Mouse (Mus musculus): ENCODE results near the gene Gstm3. TPM values are rescaled to one million over a fixed set of nuclear protein-coding genes. Genes with fewer than 3 reads are reported as not detected.

The Gstm3 gene
- polyA plus RNA-seq, 1 experiment from 2014 or later = not detected

DNA sequence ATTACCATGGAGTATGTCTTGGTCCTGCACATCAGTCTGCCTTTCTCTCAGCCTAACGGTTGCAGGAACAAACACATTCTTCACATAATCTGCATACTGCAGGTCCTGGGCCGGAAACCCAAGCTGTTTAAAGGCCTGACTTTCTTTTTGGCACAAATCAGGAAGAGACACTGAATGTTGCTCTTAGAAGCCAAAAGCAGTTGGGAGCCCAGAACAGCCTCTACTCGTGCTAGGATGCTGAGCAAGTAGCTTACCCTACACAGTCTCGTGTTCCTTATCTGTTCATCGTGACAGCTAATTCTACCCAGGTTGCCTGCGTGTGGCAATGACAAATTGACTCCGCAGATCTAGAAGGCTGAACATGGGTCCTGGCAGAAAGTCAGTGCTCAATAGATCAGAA lies 28.6 kb downstream of the Gstm3 start:
- H3K27me3 ChIP-seq = no peaks in the 10 kb centered on the region
- no peak overlapping the region for H3K4me2 ChIP-seq
- ATAC-seq (ENCODE audit: low FRiP score) = no peak
- peaks cover 32% of the 10 kb centered on the region for H3K4me1 ChIP-seq (replicated peaks)
- no peak overlapping the region for H3K9ac ChIP-seq
- no peaks in the 10 kb centered on the region for H3K36me3 ChIP-seq
- no peak overlapping the region for H3K27ac ChIP-seq
- H3K9me3 ChIP-seq = no peaks in the 10 kb centered on the region
- 73% methylated on average over 7 of the region's 7 CpGs for WGBS
- H3K4me3 ChIP-seq = no peak overlapping the region

DNA sequence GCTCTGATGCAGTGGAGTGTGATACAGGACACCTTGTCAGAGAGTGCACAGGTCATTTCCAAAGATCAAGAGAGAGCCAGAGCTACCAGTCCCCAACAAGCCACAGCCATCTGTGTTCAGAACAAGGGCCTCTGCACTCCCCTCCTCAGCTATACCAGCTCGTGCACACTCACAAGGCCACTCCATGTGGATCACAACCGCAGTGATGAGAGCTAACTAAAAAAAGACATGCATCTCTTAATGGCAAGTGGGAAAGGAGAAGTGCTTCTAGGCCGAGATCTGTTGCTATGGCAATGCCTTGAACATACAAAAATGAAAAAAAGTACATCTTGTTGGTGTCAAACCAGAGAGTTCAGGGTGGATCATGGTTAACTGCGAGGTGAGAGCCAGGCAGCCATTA lies 29.3 kb downstream of the Gstm3 start:
- no peak overlapping the region for H3K4me3 ChIP-seq
- ATAC-seq (ENCODE audit: low FRiP score) = no peak
- H3K9me3 ChIP-seq = no peaks in the 10 kb centered on the region
- no peak overlapping the region for H3K27ac ChIP-seq
- H3K4me1 ChIP-seq (replicated peaks) = peaks cover 32% of the 10 kb centered on the region
- no peaks in the 10 kb centered on the region for H3K36me3 ChIP-seq
- 62% methylated on average over 4 of the region's 4 CpGs for WGBS
- no peak overlapping the region for H3K4me2 ChIP-seq
- no peak overlapping the region for H3K9ac ChIP-seq
- H3K27me3 ChIP-seq = no peaks in the 10 kb centered on the region

DNA sequence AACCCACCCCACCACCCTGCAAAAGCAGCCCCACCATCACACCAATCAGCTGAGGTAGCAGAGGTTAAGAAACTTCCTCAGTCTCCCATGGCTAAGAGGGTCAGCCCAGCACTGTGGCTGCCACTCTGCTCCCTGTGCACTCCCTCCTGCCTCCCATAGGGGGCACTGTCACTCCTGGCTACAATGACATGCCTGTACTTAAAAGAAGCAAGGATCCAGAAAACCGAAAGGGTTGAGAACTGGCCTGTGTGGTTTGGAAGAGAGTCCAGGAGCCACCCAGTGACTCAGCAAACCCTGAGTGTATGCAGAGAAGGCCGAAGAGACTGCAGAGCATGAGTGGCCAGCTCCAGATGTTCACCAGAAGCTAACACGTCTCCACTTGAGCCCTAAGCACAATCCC lies 29.7 kb downstream of the Gstm3 start:
- no peaks in the 10 kb centered on the region for H3K27me3 ChIP-seq
- H3K4me1 ChIP-seq (replicated peaks) = peaks cover 32% of the 10 kb centered on the region
- WGBS = 53% methylated on average over 3 of the region's 3 CpGs
- H3K36me3 ChIP-seq = no peaks in the 10 kb centered on the region
- H3K9me3 ChIP-seq = no peaks in the 10 kb centered on the region
- no peak overlapping the region for H3K4me2 ChIP-seq
- H3K4me3 ChIP-seq = no peak overlapping the region
- no peak overlapping the region for H3K9ac ChIP-seq
- no peak overlapping the region for H3K27ac ChIP-seq
- no peak for ATAC-seq (ENCODE audit: low FRiP score)

DNA sequence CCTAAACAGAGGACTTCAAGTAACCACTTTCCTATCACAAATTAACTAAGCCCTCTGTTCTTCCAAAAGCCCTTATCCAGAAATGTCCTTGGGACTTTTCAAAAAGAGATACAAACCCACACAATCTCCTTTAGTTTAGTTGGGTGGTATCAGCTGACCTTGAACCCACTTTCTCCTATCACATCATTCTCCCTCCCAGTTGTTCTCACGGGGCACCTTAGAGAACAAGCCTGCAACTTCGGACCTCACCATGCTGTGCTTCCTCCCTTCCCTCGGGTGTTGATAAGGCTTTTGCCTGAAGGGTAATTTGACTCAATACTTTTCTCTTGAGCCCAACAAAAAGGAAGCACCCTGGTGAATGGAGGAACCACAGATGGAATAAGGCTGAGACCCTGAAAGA lies 33.2 kb downstream of the Gstm3 start:
- no peaks in the 10 kb centered on the region for H3K36me3 ChIP-seq
- H3K9me3 ChIP-seq = no peaks in the 10 kb centered on the region

DNA sequence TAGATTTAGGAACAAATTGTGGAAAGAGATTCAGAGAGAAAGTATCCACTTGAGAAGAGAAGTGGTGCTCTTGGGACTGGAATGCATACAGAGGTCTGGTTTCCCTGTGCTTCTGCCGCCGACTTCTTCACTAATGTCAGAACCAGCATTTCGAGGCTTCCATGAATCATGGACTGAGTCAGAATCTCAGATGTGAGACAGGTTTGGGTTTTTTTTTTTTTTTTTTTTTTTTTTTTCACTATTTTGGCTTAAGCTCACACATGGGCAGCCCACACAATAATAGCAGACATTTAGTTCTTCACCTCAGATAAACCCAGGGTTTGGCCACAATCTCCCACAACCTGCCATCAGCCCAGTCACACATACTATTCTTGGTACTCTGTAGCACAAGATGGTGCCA lies 33.8 kb downstream of the Gstm3 start:
- 95% methylated on average over 3 of the region's 3 CpGs for WGBS

More for the DNA sequence above, 33.2 kb downstream of the Gstm3 start:
- Histone ChIP-seq H3K27ac (no peak overlapping the region), H3K27me3 (0 out of 2 replicates have a peak, but pooled peaks cover 4% of the 10 kb centered on the region), H3K4me3 (no peak overlapping the region), H3K4me2 (no peak overlapping the region), H3K9ac (no peak overlapping the region), H3K4me1 (replicated peaks) (peaks cover 27% of the 10 kb centered on the region)
- WGBS = 64% methylated on average over 3 of the region's 3 CpGs
- ATAC-seq (ENCODE audit: low FRiP score) = no peak

GRCm38 (mm10) chr3:107932128-107932527 lies 37.0 kb downstream of the Gstm3 start:
- 0 out of 2 replicates have a peak, but pooled peaks cover 4% of the 10 kb centered on the region for H3K27me3 ChIP-seq
- H3K4me2 ChIP-seq = no peak overlapping the region
- H3K4me1 ChIP-seq (replicated peaks) = peaks cover 43% of the 10 kb centered on the region
- no peak overlapping the region for H3K9ac ChIP-seq
- 0 out of 2 replicates have a peak, but pooled peaks have one; percentile 12 for ATAC-seq (ENCODE audit: low FRiP score)
- 63% methylated on average over 6 of the region's 6 CpGs for WGBS
- peak overlapping the region; percentile 46; the same call in 1 of the 2 replicates for H3K27ac ChIP-seq
- H3K9me3 ChIP-seq = no peaks in the 10 kb centered on the region
- H3K36me3 ChIP-seq = no peaks in the 10 kb centered on the region
- H3K4me3 ChIP-seq = no peak overlapping the region

More for the DNA sequence above, 33.8 kb downstream of the Gstm3 start:
- Histone ChIP-seq H3K4me1 (replicated peaks) (peaks cover 28% of the 10 kb centered on the region), H3K4me3 (no peak overlapping the region), H3K4me2 (no peak overlapping the region), H3K27me3 (0 out of 2 replicates have a peak, but pooled peaks cover 4% of the 10 kb centered on the region), H3K36me3 (no peaks in the 10 kb centered on the region), H3K27ac (no peak overlapping the region), H3K9ac (no peak overlapping the region), H3K9me3 (no peaks in the 10 kb centered on the region)
- no peak for ATAC-seq (ENCODE audit: low FRiP score)

- Histone ChIP-seq H3K36me3 (no peaks in the 10 kb centered on the region), H3K27me3 (0 out of 2 replicates have a peak, but pooled peaks cover 4% of the 10 kb centered on the region), H3K9me3 (no peaks in the 10 kb centered on the region), H3K4me3 (peak within 1 kb of the TSS; percentile 31), H3K4me2 (peak within 1 kb of the TSS; percentile 50), H3K9ac (peak within 1 kb of the TSS; percentile 55), H3K27ac (peak within 1 kb of the TSS; percentile 88), H3K4me1 (replicated peaks) (peaks cover 43% of the 10 kb centered on the region)
- 2% methylated on average over 10 of the region's 10 CpGs for WGBS
- peak; percentile 96 for ATAC-seq (ENCODE audit: low FRiP score)
These were observed 37.4 kb downstream of the Gstm3 start, which contains the start of gene Gstm7 for GRCm38 (mm10) chr3:107931670-107932069. Gene Gstm7, minus strand, starts transcription at chr3:107931817.

DNA sequence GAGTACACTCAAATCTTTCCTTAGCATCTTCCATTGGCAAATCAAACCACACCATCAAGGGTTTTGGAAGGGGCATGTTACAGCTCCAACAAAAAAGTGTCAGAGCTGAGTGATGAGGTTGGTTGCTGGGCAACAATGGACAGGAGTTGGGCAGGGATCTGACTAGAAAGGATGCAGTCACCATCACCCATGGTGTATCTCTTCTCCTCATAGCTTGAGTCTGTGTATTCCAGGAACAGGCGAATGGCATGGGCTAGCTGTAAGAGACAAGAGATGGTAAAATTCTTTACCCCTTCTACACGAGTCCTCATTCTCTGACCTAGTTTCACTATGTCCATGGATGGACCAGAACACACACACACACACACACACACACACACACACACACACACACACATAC lies 37.9 kb downstream of the Gstm3 start:
- Histone ChIP-seq H3K27me3 (0 out of 2 replicates have a peak, but pooled peaks cover 4% of the 10 kb centered on the region), H3K4me1 (replicated peaks) (peaks cover 43% of the 10 kb centered on the region), H3K9me3 (no peaks in the 10 kb centered on the region), H3K4me2 (peak overlapping the region; percentile 50), H3K36me3 (no peaks in the 10 kb centered on the region), H3K4me3 (peak overlapping the region; percentile 31), H3K27ac (peak overlapping the region; percentile 88), H3K9ac (peak overlapping the region; percentile 55)
- ATAC-seq (ENCODE audit: low FRiP score) = no peak
- WGBS = 53% methylated on average over 2 of the region's 2 CpGs

- H3K9ac ChIP-seq = no peak overlapping the region
- no peak overlapping the region for H3K4me2 ChIP-seq
- ATAC-seq (ENCODE audit: low FRiP score) = no peak
- 89% methylated on average over 4 of the region's 4 CpGs for WGBS
- 0 out of 2 replicates have a peak, but pooled peaks cover 4% of the 10 kb centered on the region for H3K27me3 ChIP-seq
- H3K9me3 ChIP-seq = no peaks in the 10 kb centered on the region
- H3K36me3 ChIP-seq = no peaks in the 10 kb centered on the region
- no peak overlapping the region for H3K27ac ChIP-seq
- H3K4me3 ChIP-seq = no peak overlapping the region
- H3K4me1 ChIP-seq (replicated peaks) = peaks cover 43% of the 10 kb centered on the region
These were observed 39.4 kb downstream of the Gstm3 start for GRCm38 (mm10) chr3:107929731-107930130.

DNA sequence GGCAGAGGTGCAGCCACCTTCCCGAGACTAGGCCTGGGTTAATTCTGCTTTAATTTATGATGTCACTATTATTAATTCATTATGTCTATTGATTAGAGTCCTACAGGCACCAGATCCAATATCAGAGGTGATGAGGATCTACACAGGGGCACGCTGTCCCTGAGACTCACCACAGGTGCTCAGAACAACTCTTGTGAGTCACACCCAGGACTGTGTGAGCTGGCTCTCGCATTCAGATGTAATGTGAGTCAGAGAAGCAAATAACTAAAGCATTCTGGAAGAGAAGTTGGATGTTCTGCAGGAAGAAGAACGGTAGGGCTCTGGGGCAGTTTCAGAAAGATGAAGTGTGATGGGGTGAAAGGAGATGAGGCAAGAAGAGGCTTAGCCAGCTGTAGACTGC lies 39.8 kb downstream of the Gstm3 start:
- H3K27me3 ChIP-seq = 0 out of 2 replicates have a peak, but pooled peaks cover 4% of the 10 kb centered on the region
- peaks cover 43% of the 10 kb centered on the region for H3K4me1 ChIP-seq (replicated peaks)
- H3K9ac ChIP-seq = no peak overlapping the region
- no peaks in the 10 kb centered on the region for H3K36me3 ChIP-seq
- ATAC-seq (ENCODE audit: low FRiP score) = no peak
- no peak overlapping the region for H3K27ac ChIP-seq
- 84% methylated on average over 4 of the region's 4 CpGs for WGBS
- no peak overlapping the region for H3K4me3 ChIP-seq
- H3K4me2 ChIP-seq = no peak overlapping the region
- no peaks in the 10 kb centered on the region for H3K9me3 ChIP-seq

DNA sequence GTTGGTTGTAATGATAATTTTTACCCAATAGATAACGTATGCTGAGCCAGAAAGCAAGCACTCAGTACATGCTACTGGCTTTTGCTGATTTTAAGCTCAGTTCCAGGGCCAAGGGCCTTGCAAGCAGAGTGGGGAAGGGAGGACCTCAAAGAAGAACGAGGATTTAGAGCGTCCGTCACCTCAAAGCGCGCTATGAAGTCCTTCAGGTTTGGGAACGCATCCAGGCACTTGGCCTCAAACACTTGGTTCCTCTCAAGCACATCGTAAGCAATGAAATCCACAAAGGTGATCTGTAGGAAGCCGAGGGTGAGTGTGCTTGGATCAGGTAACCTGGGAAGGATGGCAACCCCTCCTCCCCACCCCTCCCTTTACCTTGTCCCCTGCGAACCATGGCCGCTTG lies 40.4 kb downstream of the Gstm3 start:
- peaks cover 43% of the 10 kb centered on the region for H3K4me1 ChIP-seq (replicated peaks)
- no peak for ATAC-seq (ENCODE audit: low FRiP score)
- no peak overlapping the region for H3K9ac ChIP-seq
- H3K9me3 ChIP-seq = no peaks in the 10 kb centered on the region
- no peaks in the 10 kb centered on the region for H3K36me3 ChIP-seq
- H3K4me2 ChIP-seq = no peak overlapping the region
- H3K27me3 ChIP-seq = no peaks in the 10 kb centered on the region
- H3K27ac ChIP-seq = no peak overlapping the region
- no peak overlapping the region for H3K4me3 ChIP-seq
- 88% methylated on average over 11 of the region's 11 CpGs for WGBS

DNA sequence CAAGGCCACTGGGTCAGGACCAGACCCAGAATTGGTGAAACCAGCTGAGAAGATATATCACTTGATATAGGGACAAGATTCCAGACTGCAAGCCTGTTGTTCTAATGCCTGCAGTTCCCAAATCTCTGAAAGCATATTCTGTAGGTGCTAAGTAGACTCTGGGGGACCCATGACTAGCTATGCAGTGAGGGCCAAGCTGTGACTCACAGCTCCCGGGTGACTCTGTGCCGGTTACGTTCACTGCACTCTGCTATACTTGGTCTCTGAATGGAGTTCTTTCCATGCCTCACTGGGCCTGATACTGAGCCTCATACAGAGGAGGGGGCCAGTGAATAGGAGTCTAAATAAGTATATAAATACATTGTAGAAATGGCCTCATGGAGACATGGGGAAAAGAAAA lies 41.2 kb downstream of the Gstm3 start:
- peaks cover 43% of the 10 kb centered on the region for H3K4me1 ChIP-seq (replicated peaks)
- H3K4me2 ChIP-seq = no peak overlapping the region
- no peak overlapping the region for H3K27ac ChIP-seq
- H3K36me3 ChIP-seq = no peaks in the 10 kb centered on the region
- no peak overlapping the region for H3K4me3 ChIP-seq
- WGBS = 63% methylated on average over 3 of the region's 3 CpGs
- no peak overlapping the region for H3K9ac ChIP-seq
- H3K27me3 ChIP-seq = no peaks in the 10 kb centered on the region
- H3K9me3 ChIP-seq = no peaks in the 10 kb centered on the region
- ATAC-seq (ENCODE audit: low FRiP score) = no peak

DNA sequence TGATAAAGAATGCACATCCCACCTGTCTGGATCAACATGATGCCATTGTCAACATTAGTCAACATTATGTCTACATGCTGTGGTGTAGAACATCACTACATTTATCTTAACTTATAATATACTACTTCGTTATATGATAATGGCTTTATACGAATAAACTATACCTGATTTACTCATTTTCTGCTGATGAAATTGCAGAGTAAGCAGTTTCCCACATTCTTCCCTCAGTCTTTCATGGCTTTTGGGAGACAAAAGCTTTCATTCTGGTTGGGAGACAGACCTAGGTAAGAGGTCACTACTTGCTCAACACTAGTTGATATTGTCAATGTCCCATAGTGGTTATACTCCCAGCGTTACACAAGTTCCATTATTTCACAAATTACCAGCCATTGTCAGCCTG lies 43.7 kb downstream of the Gstm3 start:
- Histone ChIP-seq H3K27ac (no peak overlapping the region), H3K4me2 (no peak overlapping the region), H3K4me1 (replicated peaks) (peaks cover 25% of the 10 kb centered on the region), H3K27me3 (no peaks in the 10 kb centered on the region), H3K4me3 (no peak overlapping the region), H3K9me3 (no peaks in the 10 kb centered on the region), H3K9ac (no peak overlapping the region), H3K36me3 (no peaks in the 10 kb centered on the region)
- 90% methylated on average over 3 of the region's 3 CpGs for WGBS
- no peak for ATAC-seq (ENCODE audit: low FRiP score)
